Mouse (Mus musculus): ENCODE measurements at regions not wholly inside any gene's neighbourhood (a gene's known extent, or its start where the extent isn't known, plus 50 kb on each side); places are given as distances from the start of the nearest gene placed in this dataset.

DNA sequence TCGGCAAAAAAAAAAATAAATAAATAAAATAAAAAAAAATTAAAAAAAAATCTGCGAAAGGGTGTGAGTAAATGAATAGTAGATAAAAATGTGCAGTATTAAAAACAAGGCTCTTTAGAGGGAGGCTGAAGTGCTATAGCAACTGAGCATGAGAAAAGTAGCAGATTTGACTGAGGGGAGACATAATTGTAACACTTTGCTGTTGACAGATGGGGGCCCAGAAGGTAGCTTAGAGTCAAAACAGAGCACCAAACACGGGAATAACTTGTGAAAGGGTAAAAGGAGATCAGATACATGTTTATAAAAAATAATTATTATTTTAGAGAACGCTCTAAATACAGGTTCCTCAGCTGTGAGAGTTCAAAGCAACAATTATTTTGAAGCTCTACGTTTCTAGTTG, 605.1 kb downstream of the Tmem182 start:
- no peak for DNase-seq (ENCODE audit: low spot score in 2 of 2)

DNA sequence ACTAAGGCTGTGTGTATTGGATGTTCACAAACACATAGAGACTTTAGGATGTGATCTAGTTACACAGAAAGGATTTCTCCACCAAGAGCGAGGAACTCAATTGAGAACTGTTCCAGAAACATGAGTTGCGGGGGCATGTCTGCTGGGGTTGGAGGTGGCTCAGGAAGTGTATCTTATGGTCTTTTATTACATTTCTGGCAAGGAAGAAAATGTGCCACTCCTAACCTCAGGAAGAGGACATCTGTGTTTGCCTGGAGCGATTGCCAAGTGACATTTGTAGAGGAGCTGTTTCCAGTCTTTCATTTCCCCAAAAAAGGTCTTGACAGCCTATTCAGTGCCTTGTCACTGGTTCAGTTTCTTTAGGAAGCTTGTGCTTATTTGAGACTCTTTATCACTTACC, 606.2 kb downstream of the Tmem182 start:
- no peak for DNase-seq (ENCODE audit: low spot score in 2 of 2)

DNA sequence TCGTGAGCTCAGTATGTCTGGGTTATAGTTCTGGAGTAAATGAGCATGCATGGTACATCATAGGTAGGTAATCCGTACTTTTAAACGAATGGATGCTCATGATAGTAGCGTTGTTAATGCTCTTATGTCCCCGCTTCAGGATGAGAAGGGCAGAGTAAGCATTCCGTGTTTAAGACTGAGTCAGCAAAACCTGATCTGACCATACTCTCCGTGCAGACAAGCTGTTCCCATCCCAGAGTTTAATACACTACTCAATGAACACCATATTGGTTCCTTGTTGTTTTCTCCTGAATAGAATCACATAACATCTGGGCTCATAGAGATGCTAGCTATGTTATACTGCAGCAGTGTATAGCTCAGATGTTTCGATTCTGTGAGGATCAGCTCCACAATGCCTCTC, 606.7 kb downstream of the Tmem182 start:
- DNase-seq (ENCODE audit: low spot score in 2 of 2) = no peak

DNA sequence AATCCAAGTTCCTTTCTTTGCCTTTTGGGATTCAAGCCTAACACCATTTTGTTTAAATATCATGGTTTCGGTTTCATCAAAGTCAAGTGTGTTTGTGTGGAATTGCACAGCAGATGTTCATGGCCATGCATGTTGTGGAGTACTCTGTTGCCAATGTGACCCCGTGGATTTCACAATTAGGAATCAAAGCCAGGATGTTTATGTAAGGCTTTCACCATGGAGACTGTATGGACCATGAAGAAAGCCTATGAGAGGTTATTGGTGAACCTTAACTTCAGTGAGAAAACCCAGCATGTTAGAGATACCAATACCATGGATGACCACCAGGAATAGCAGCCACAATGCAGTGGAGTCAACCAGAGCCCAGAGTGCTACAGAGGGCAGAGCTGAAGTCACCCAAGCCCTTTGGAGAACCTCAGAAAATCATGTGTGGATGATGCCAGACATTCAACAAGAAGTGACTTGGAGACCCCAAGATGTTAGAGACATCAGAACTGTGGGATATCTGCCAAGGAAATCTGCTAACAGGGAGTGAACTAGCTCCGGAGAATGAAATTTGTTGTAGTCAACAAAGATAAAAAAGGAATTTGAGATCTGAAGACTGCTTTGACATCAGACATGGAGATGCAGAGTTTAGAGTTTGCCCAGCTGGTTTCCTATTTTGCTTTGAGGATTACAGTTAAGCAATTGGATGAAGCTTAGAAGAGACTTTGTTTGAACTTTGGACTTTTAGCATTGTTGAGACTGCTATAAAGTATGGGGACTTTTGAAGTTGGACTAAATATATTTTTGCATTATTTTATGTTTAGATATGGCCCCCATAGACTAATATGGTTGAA, 615.3 kb downstream of the Tmem182 start:
- DNase-seq (ENCODE audit: low spot score in 2 of 2) = no peak

DNA sequence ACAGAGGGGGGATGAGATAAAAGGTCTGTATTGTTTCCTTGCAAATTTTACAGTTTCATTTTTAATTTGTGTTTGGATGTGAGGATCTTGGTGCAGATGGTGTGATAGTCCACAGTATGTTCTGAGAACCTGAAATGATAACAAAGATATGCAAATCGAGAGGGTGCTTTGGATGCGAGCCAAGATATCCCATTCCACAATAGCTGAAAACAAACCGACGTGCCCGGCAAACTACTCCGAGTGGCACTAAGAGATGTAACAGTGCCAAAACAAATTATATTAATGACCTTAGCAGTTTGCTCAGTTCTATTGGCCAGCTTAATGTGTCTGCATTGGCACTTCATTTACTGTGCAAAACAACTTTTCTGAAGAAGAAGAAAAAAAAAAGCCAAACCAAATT, 622.5 kb downstream of the Tmem182 start:
- no peak for DNase-seq (ENCODE audit: low spot score in 2 of 2)

DNA sequence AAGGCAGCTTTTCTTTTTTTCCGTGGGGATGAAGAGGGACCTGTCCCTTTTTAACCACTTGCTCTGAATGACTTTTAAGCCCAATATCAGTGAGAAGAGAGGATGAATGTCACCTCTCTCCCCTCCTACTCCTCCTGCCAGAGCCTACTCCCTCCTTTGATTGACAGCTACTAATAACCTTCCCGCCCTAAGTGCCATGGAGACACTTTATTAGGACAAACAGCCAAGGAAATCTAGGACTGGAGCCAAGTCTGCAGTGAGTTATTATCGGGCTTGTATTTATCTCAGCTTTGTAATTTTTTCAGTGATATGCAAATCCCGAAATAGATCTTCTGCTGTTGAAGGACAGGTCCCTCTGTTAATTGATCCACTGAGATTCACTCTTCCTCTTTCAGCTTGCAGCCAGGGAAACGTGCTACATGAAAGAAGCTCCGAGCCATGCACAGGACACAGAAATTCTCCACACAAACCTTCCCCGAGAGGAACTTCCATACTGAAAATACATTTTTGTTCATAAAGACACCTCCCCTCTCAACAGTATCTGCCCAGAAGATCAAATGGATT, 625.8 kb downstream of the Tmem182 start:
- no peak for DNase-seq (ENCODE audit: low spot score in 2 of 2)

DNA sequence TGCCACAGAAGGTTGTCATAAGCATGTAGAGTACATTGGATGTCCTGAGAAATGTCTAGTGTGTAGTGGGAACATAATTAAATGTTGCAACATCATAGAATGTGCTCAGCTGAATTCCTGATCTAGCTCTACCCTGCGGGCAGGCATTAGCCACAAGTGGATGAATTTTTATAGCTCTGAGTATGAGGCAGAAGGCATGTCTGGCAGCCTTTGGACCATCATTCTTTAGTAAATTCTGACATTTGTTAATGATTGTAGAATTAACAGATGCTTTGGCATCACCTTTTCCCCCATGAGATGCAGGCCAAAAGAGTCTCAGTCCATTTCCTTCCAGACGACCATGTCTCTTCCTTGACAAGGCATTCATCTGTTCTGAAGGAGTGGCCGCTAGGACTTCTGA, 630.0 kb downstream of the Tmem182 start:
- DNase-seq (ENCODE audit: low spot score in 2 of 2) = no peak

DNA sequence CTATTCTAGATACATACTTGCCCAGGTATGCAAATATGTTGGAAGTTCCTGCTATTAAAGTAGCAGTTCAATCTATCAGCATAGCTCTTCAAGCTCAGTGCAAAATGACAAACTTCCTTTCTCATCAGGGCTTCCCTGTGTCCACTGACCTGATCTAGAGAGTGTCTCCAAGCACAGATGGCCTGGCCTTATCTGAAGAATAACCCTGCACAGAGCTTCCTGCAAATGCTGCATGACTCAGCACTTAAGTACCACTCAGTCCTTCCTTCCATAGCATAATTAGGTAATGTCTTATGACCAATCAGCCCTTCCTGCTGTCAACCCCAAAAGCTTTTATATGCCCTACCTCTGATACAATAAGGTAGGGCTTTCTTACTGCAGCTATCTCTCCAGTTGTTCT, 644.6 kb downstream of the Tmem182 start:
- DNase-seq (ENCODE audit: low spot score in 2 of 2) = no peak

Data from gastrocnemius, postnatal 4 days (tissue).